Mouse (Mus musculus) gastrocnemius, postnatal 10 days (tissue): ENCODE measurements around the gene Skil. TPM values are rescaled to one million over a fixed set of nuclear protein-coding genes. Genes with fewer than 3 reads are reported as not detected.

ENCODE experiments used
- total RNA-seq, 2 experiments: library from RNA; stranded (reverse); gene quantifications; 2 replicates each; pipeline ENCODE4 v1.2.3; 2021

Gene Skil
- total RNA-seq, 2 experiments from 2014 or later, result 17.6 to 19.3 TPM

Other genes starting within 250 kb of the Skil start
- 1 to 10 TPM in 1 of 2 experiments, under 1 TPM in 1; 0.87 to 1.7 TPM for gene Gpr160, start 239.1 kb upstream of the Skil start, total RNA-seq
- 10 to 100 TPM; 13.6 to 19.2 TPM for gene Phc3, start 125.6 kb upstream of the Skil start, total RNA-seq
- 10 to 100 TPM; 12.5 to 19.6 TPM for gene Prkci, start 99.3 kb upstream of the Skil start, total RNA-seq
- gene Cldn11, start 54.9 kb downstream of the Skil start, total RNA-seq, result 1 to 10 TPM in 1 of 2 experiments, under 1 TPM in 1; 0.95 to 2.0 TPM
- under 1 TPM; 0.07 to 0.14 TPM for gene Slc7a14, start 215.3 kb downstream of the Skil start, total RNA-seq